Mouse (Mus musculus): ENCODE measurements around the gene Il27ra. TPM values are rescaled to one million over a fixed set of nuclear protein-coding genes. Genes with fewer than 3 reads are reported as not detected.
A peak's percentile ranks its signal among the peaks of the same experiment; 100 is the strongest.

Gene Il27ra
- polyA plus RNA-seq, 1 experiment from 2014 or later, result 0.55 TPM

DNA sequence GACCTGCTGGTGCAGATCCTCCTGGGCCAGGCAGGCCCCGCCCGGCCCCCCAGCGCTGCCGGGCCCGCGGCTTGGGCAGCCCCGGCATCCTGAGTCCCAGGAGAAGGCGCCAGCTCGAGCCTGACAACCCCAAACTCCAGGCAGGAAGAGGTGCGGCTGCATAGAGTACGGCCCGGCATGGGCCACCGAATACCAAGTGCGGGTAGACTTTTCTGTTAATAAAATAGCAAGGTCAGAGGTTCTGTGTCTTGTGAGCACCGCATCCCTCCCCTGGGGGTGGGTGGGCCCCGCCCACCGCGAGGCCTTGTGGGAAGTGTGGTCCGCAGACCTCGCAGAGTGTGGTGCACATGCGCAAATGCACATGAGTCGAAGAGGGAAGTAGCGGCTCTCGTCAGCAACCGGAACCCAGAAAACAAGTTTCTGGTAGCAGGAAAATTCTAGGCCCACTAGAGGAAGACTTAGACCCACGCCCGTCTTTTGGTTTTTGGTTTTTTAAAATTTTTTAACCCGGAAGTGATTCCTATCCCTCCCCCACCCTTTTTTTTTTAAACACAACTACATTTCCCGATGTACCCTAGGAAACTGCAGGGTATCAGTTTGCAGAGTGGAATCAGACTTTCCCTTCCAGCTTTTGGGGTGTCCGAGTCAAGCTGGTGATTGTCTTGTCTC is 37.7 kb downstream of the Il27ra start:
- Histone ChIP-seq H3K4me2 (ENCODE audit: low read length) (peak overlapping the region; percentile 83), H3K27me3 (replicated peaks; ENCODE audit: control insufficient read depth, insufficient read depth, low read length) (no peaks in the 10 kb centered on the region; the same call in 1 of the 2 replicates), H3K9ac (ENCODE audit: low read depth, low read length) (peak overlapping the region; percentile 76), H3K36me3 (ENCODE audit: control insufficient read depth, insufficient read depth, low read length) (no peaks in the 10 kb centered on the region; the same call in 1 of the 2 replicates), H3K9me3 (ENCODE audit: control insufficient read depth, low read length) (no peaks in the 10 kb centered on the region), H3K4me3 (ENCODE audit: low read length) (peak overlapping the region; percentile 56), H3K27ac (ENCODE audit: low read depth, low read length) (peak overlapping the region; percentile 52; the same call in 1 of the 2 replicates), H3K4me1 (ENCODE audit: control insufficient read depth, insufficient read depth, low read depth, low read length) (peaks cover 16% of the 10 kb centered on the region)
- under 1% methylated on average over 30 of the region's 30 CpGs for WGBS
- ATAC-seq, result peak; percentile 84

DNA sequence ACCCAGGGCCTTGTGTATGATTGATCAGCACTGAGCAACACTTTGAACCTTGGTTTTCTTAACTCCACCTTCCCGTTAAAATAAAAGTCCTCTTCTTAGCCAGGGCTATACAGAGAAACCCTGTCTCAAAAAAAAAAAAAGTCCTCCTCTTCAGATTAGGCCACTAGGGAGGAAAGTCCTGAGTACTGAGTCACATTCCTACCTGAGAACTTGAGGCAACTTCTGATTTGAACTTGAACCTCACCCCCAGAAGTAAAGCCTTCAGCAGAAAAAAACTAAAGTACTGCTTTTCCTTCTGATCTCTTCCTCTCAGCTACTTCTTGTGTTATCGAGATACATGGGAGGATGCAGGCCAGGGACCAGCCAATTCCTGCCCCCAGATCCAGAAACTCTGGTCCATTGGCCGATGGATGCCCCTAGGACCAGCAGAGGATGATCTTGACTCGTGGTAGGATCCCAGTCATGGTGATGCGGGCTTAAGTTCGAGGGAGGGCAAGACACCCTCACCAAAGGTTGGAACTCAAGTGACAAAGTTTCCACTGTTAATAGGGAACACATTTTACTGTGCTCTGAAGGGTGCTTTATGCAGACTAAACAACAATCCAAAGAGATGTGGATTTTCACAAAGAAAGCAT is 38.7 kb downstream of the Il27ra start:
- Histone ChIP-seq H3K27ac (ENCODE audit: low read depth, low read length) (no peak overlapping the region), H3K9ac (ENCODE audit: low read depth, low read length) (peak overlapping the region; percentile 76), H3K9me3 (ENCODE audit: control insufficient read depth, low read length) (no peaks in the 10 kb centered on the region), H3K4me1 (ENCODE audit: control insufficient read depth, insufficient read depth, low read depth, low read length) (peaks cover 26% of the 10 kb centered on the region), H3K4me2 (ENCODE audit: low read length) (peak overlapping the region; percentile 83), H3K4me3 (ENCODE audit: low read length) (peak overlapping the region; percentile 56), H3K27me3 (replicated peaks; ENCODE audit: control insufficient read depth, insufficient read depth, low read length) (no peaks in the 10 kb centered on the region; the same call in 1 of the 2 replicates), H3K36me3 (ENCODE audit: control insufficient read depth, insufficient read depth, low read length) (no peaks in the 10 kb centered on the region; the same call in 1 of the 2 replicates)
- no peak for ATAC-seq
- 77% methylated on average over 6 of the region's 6 CpGs for WGBS

DNA sequence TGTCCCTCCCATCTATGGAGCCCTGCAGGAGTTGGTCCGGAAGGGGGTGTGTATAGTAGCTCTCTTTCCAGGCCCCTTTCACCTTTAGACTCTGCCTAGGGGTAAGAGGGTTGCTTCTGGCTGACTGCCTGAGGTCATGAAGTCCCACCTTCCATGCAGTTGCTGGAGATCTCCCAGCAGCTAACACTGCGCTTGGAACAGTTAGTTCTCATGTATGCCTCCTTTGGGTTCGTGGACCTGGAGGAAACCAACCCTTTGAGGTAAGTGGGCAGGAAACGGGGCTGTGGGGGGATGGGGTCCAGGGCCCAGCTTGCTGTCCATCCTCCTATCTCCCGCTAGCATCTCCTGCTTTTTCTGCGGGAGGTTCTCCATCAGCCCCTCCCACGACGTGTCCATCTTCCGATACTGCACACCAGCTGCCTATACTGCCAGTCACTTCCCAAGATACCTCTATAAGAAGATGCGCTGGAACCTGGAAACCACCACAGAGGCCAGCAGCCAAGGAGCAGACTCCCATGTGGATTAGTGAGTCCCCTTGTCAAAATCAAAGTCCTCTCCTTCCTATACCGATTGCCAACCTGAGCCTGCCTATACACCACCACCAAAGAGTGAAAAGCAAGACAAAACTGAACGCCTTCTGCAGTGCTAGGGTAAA is 39.3 kb downstream of the Il27ra start:
- no peaks in the 10 kb centered on the region; the same call in 1 of the 2 replicates for H3K36me3 ChIP-seq (ENCODE audit: control insufficient read depth, insufficient read depth, low read length)
- no peaks in the 10 kb centered on the region for H3K9me3 ChIP-seq (ENCODE audit: control insufficient read depth, low read length)
- no peaks in the 10 kb centered on the region; the same call in 1 of the 2 replicates for H3K27me3 ChIP-seq (replicated peaks; ENCODE audit: control insufficient read depth, insufficient read depth, low read length)
- H3K4me1 ChIP-seq (ENCODE audit: control insufficient read depth, insufficient read depth, low read depth, low read length), result peaks cover 27% of the 10 kb centered on the region
- H3K4me2 ChIP-seq (ENCODE audit: low read length), result no peak overlapping the region
- no peak overlapping the region for H3K4me3 ChIP-seq (ENCODE audit: low read length)
- no peak for ATAC-seq
- no peak overlapping the region for H3K27ac ChIP-seq (ENCODE audit: low read depth, low read length)
- H3K9ac ChIP-seq (ENCODE audit: low read depth, low read length), result no peak overlapping the region
- WGBS, result 50% methylated on average over 12 of the region's 12 CpGs

DNA sequence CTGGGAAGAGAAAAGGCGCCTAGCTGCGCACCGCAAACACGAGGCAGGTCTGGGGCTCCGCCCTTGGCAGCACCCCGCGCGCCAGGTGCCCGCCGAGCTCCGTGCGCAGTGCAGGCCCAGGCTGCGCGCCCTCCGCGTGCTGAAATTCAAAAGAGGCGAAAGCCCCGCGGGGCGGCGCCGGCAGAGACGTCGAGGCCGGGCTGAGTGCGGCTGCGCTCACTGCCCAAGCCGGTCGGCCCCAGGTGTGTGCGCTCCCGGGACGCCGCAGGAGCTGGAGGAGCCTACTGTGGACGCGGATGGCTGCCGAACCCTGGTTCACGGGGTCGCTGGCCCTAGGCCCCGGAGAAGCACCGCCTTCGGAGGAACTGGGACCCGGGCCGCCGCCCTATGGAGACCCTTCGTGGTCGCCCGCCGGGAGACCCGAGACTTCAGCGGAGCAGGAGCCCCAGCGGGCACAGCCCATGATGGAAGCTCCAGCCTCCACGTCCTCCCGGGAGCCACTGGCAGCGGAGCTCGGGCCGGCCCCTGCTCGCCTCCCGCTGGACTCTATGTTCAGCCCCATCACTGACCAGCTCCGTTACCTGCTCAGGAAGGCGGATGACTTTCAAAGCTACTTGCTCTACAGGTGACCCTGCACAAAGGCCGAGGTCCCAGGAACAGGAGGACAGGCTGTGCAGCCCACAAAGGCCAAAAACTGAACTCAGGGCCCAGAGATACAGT is 40.9 kb downstream of the Il27ra start, which contains the start of gene 1700067K01Rik:
Gene 1700067K01Rik, plus strand, starts transcription at position 222 of the 720 bp plus-strand sequence.
- H3K4me2 ChIP-seq (ENCODE audit: low read length), result peak within 1 kb of the TSS; percentile 22; the same call in 1 of the 2 replicates
- no peaks in the 10 kb centered on the region; the same call in 1 of the 2 replicates for H3K27me3 ChIP-seq (replicated peaks; ENCODE audit: control insufficient read depth, insufficient read depth, low read length)
- H3K4me1 ChIP-seq (ENCODE audit: control insufficient read depth, insufficient read depth, low read depth, low read length), result peaks cover 29% of the 10 kb centered on the region
- 0 out of 2 replicates have a peak within 1 kb of the TSS, but pooled peaks have one; percentile 4 for H3K9ac ChIP-seq (ENCODE audit: low read depth, low read length)
- no peak within 1 kb of the TSS for H3K4me3 ChIP-seq (ENCODE audit: low read length)
- 21% methylated on average over 60 of the region's 61 CpGs for WGBS
- ATAC-seq, result no peak
- H3K27ac ChIP-seq (ENCODE audit: low read depth, low read length), result no peak within 1 kb of the TSS
- H3K9me3 ChIP-seq (ENCODE audit: control insufficient read depth, low read length), result no peaks in the 10 kb centered on the region
- H3K36me3 ChIP-seq (ENCODE audit: control insufficient read depth, insufficient read depth, low read length), result no peaks in the 10 kb centered on the region; the same call in 1 of the 2 replicates

DNA sequence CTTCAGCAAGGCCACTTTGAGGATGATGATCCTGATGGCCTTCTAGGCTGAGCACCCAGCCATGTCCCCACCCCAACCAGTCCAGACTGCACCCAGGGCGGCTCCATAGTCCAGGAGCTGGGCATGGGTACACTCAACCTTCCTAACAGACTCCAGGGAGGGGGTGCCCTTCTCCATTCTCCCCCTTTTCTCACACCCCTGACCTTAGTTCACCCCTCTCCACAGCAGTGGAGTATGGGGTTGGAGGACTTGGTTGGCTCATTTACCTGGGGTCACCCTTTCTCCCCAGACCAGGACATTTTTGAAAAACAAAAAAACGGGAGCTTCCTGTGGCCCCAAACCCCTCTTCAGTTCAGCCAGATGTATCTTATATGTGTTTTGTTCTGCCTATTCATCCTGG is 42.6 kb downstream of the Il27ra start:
- Histone ChIP-seq H3K9ac (ENCODE audit: low read depth, low read length) (no peak overlapping the region), H3K4me2 (ENCODE audit: low read length) (no peak overlapping the region), H3K27me3 (replicated peaks; ENCODE audit: control insufficient read depth, insufficient read depth, low read length) (no peaks in the 10 kb centered on the region; the same call in 1 of the 2 replicates), H3K4me1 (ENCODE audit: control insufficient read depth, insufficient read depth, low read depth, low read length) (peaks cover 28% of the 10 kb centered on the region), H3K4me3 (ENCODE audit: low read length) (no peak overlapping the region), H3K36me3 (ENCODE audit: control insufficient read depth, insufficient read depth, low read length) (no peaks in the 10 kb centered on the region; the same call in 1 of the 2 replicates), H3K27ac (ENCODE audit: low read depth, low read length) (no peak overlapping the region), H3K9me3 (ENCODE audit: control insufficient read depth, low read length) (no peaks in the 10 kb centered on the region)
- ATAC-seq, result no peak
- WGBS, result 94% methylated on average over 2 of the region's 2 CpGs

DNA sequence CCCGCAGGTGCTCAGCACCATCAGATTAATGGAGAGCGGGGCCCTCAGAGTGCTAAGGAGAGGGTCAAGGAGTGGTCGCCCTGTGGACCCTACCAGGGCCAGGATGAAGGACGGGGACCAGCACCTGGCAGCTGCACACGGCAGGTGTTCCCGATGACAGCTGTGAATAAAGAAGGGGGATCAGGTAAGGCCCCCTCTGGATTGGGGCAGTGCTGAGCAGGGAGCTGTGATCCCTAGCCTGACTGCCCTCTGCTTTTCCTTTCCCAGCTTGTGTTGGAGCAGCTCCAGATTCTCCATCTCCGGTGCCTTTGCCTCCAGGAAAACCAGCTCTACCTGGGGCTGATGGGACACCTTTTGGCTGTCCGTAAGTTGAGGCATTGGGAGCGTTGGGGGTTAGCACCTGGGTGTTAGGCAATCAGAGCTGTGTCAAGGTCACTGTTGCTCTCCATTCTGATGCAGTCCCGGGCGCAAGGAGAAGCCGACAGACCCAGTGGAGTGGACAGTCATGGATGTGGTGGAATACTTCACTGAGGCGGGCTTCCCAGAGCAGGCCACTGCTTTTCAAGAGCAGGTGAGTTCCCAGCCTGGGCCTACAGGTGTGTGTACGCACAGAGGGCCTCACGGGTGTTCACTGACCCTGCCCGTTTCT is 43.2 kb downstream of the Il27ra start:
- Histone ChIP-seq H3K4me2 (ENCODE audit: low read length) (peak overlapping the region; percentile 76), H3K4me3 (ENCODE audit: low read length) (peak overlapping the region; percentile 82), H3K4me1 (ENCODE audit: control insufficient read depth, insufficient read depth, low read depth, low read length) (peaks cover 26% of the 10 kb centered on the region), H3K27me3 (replicated peaks; ENCODE audit: control insufficient read depth, insufficient read depth, low read length) (no peaks in the 10 kb centered on the region; the same call in 1 of the 2 replicates), H3K9ac (ENCODE audit: low read depth, low read length) (peak overlapping the region; percentile 87), H3K27ac (ENCODE audit: low read depth, low read length) (no peak overlapping the region), H3K36me3 (ENCODE audit: control insufficient read depth, insufficient read depth, low read length) (no peaks in the 10 kb centered on the region; the same call in 1 of the 2 replicates), H3K9me3 (ENCODE audit: control insufficient read depth, low read length) (no peaks in the 10 kb centered on the region)
- no peak for ATAC-seq
- WGBS, result 63% methylated on average over 16 of the region's 16 CpGs

DNA sequence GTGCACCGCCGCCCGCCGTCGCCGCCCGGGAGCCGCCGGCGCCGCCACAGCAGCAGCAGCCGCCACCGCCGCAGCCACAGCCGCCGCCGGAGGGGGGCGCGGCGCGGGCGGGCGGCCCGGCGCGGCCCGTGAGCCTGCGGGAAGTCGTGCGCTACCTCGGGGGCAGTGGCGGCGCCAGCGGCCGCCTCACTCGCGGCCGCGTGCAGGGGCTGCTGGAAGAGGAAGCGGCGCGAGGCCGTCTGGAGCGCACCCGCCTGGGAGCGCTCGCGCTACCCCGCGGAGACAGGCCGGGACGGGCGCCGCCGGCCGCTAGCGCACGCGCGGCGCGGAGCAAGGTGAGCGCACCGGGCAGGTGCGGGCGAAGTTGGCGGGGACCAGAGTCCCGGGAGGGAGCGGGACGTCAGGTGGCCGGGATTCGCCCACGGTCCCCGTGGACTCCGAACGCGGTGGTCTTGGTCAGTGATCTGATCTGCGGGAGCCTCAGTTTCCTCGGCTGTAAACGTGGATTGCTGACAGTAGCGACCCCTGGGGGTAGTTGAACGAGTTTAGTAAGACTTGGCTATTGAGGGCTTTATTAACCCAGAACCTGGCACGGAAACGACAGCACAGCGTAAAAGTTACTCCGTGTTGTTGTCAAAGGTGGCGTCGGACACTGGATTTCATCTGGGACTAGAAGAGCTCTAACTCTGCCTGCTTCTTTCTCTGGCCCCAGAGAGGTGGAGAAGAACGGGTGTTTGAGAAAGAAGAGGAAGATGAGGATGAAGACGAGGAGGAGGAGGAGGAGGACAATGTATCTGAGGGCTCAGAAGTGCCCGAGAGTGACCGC is 43.9 kb downstream of the Il27ra start:
- no peaks in the 10 kb centered on the region; the same call in 1 of the 2 replicates for H3K36me3 ChIP-seq (ENCODE audit: control insufficient read depth, insufficient read depth, low read length)
- peak overlapping the region; percentile 82 for H3K4me3 ChIP-seq (ENCODE audit: low read length)
- H3K9ac ChIP-seq (ENCODE audit: low read depth, low read length), result peak overlapping the region; percentile 87
- no peaks in the 10 kb centered on the region for H3K9me3 ChIP-seq (ENCODE audit: control insufficient read depth, low read length)
- peak overlapping the region; percentile 76 for H3K27ac ChIP-seq (ENCODE audit: low read depth, low read length)
- ATAC-seq, result peak; percentile 7; the same call in 1 of the 2 replicates
- H3K27me3 ChIP-seq (replicated peaks; ENCODE audit: control insufficient read depth, insufficient read depth, low read length), result no peaks in the 10 kb centered on the region; the same call in 1 of the 2 replicates
- H3K4me1 ChIP-seq (ENCODE audit: control insufficient read depth, insufficient read depth, low read depth, low read length), result peaks cover 20% of the 10 kb centered on the region
- peak overlapping the region; percentile 76 for H3K4me2 ChIP-seq (ENCODE audit: low read length)
- WGBS, result 1% methylated on average over 78 of the region's 92 CpGs
